Mouse (Mus musculus) cerebellum, adult (tissue): ENCODE data around the gene Fam102b.

Source experiments
- ATAC-seq: cut with Nextera tagmentation; 2 replicates; pipeline ENCODE4 v1.9.2; 2017; ENCODE audit warnings: mild to moderate bottlenecking, moderate library complexity, mixed read lengths; ENCODE audit not compliant: insufficient number of reproducible peaks, low FRiP score, low TSS enrichment

The Fam102b gene

DNA sequence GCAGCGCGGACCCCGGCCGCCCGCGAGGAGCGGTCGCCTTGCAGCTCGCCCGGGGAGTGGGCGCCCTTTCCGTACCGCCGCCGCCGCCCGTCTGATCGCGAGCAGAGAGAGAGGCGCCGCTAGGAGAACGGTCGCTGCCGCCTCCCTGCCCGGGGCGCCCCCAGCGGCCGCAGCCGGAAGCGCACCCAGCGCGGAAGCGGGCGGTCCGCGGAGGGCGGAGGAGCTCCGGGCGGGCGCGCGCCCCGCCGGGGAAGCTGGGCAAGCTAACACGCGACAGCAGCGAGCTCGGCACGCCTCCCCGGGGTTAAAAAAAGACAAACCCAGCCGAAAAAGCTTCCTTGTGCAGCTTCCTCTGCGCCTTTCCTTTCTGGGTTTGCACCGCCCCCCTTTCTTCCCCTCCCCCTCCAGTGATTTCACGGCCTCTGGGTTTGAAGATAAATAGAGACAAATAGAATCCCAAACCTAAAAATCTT lies at the start of gene Fam102b:
TSS of gene Fam102b (minus strand) at position 93 of the 473 bp plus-strand sequence.
- ATAC-seq, result peak; percentile 78

DNA sequence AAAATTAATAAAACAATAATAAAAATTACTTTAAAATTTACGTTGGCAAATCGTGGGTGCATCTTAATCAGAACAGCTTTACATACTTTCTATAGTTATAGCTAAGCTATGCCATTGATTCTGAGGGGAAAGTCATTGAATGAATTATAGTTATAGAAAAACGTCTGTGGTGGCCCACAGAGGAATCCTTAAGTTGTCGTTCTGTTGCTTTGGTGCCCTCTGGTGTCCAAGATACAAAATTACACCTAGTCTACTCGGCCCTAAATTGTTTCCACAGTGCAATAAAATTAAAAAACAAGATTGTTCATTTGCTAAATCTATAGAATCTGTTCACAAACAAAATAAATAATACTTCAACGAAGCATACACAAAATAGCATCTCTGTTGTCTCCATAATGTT lies 35.6 kb upstream of the Fam102b start:
- peak; percentile 52; the same call in 1 of the 2 replicates for ATAC-seq

GRCm38 (mm10) chr3:109062391-109062790 lies 35.0 kb upstream of the Fam102b start:
- ATAC-seq, result no peak

DNA sequence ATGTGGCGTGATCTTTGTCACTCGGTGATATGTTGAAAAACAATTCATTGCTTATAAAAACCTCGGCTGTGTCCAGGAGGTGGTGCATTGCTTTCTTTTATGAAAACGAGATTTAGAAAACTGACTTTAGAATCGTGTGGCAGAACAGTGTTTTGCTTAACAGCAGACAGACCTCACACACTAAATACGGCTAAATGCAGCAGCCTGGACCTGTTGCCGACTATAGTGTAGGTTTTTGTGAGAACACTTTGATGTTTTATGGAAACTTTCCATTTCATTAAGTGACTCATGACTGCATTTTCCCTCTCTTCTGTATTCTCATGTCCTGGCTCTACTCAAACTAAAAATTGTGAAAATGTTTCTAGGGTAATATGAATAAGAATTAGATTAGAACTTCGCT lies 32.5 kb upstream of the Fam102b start:
- ATAC-seq, result no peak

DNA sequence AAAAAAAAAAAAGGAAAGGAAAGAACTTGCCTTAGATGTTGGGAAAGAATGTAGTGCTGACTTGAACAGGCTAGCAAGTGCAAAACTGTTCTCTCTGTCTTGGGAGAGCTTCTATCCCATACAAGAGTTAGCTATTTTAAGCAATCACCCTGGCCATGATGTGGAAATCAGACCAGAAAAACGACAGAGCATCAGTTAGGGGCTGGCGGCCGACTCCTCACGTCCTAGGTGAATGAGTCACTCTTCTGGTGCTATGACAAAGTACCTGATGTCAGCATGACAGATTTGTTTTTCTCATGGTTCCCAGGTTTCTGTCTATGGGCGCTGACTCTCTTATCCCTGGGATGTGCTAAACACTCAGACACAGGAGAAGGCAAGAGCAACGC lies 24.5 kb upstream of the Fam102b start:
- ATAC-seq, result no peak

- ATAC-seq, result no peak
Observed at GRCm38 (mm10) chr3:109051056-109051945, 23.9 kb upstream of the Fam102b start.

GRCm38 (mm10) chr3:109047707-109048283 lies 20.4 kb upstream of the Fam102b start:
- no peak for ATAC-seq

- no peak for ATAC-seq
Observed at GRCm38 (mm10) chr3:109046428-109046827, 19.0 kb upstream of the Fam102b start.

DNA sequence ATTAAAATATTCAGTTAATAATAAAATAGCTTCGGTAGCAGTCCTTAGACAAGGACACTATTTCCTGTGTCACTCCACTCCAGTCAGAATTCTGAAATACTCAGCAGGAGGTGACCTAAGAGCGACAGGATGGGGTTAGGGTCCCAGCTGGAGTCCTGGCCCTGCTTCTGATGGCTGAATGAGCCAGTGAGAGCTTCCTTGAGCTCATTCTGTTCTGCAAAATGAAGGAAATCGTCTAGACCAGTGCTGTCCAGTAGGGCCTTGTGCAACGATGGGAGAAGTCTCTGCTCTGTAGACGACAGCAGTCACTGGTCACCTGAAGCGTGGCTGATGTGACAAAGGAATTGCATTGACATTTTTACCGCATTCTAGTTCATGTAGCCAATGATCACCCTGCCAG lies 16.0 kb upstream of the Fam102b start:
- ATAC-seq, result no peak

DNA sequence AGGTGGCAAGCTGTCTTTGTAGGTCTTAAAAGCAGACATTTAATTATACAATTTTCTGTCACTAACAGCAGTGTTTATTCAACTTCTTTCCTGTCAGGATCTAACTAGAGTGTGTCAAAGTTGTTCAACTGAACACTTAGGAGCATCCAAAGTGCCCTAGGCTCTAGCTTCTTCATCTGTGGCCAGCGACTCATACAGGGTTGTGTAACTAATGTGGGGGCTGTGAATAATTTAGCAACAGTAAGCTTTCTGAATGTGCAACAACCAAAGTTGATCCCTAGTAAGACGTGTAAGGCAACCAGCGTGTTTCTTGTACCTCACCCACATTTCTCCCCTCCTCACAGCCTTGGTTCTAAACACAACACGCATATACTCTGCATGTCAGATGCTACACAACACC lies 13.5 kb upstream of the Fam102b start:
- ATAC-seq, result no peak

DNA sequence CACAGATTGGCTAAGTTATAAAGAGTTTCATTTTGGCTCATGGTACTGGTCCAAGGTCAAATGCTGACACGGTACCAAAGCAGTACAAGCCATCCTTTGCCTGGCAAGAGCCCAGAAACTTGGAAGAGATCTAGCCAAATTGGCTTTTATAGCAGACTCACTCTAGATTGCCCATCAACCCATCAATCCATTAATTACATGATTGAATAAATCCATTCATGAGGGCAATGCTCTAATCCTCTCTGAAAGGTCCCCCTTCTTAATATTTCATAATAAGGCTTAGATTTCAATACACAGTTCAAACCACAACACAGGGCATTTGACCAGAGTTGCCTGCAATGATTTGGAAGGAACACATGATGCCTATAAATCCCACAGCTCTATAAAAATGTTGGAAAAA lies 7.0 kb upstream of the Fam102b start:
- no peak for ATAC-seq

DNA sequence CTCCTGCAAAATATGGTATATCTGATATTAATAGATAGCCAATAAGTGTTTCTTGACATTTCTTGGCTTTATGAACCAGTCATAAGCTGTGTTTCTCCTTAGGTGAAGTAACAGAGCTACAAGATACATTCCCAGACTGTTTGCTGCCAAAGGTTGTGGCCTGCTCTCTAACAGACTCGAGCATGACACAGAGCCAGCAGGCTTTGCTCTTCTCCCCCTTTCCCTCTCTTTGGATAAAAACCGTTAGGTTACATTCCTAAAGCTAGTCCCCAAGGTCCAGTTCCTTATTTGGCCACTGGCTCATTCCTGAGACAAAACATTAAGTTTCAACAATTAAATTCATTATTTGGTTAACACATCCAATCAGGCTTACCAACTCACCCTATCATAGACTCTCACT lies 4.9 kb upstream of the Fam102b start:
- ATAC-seq, result no peak

DNA sequence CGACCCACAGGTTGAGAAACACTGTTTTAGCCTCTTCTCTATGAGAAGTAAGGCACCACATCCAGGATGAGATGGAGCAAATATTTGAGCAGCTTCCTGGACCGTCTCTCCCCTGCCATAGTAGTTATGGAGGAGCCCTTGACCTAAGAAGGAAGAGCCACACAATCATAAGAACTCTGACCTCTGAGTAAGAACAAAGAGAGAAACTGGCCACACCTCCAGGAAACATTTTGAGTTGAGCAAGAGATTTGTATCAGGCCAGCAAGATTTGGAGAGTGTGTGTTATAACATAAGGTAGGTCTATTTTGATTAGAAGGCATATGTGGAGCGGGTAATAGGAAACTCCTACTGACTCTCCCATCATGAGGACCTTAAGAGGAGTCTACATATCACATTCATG lies 4.2 kb upstream of the Fam102b start:
- ATAC-seq, result no peak

DNA sequence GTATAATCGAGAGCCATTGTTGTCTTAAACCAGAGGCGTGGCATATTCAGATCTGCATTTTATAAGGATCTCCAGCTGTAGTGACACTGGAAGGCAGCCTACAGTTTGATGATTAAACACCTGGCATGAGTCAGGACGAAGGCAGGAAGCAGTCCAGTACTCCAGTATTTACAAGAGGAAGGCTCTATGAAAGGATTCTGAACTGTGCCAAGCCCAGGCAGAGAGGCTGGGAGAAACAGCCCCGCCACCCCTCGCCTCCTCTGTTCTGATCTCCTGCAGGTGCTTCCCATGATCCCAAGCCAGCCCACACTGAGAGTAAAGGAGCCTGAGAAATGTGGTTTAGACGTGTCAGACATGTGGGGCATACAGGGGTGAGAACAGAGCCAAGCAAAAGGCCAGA lies 3.4 kb upstream of the Fam102b start:
- ATAC-seq, result no peak

DNA sequence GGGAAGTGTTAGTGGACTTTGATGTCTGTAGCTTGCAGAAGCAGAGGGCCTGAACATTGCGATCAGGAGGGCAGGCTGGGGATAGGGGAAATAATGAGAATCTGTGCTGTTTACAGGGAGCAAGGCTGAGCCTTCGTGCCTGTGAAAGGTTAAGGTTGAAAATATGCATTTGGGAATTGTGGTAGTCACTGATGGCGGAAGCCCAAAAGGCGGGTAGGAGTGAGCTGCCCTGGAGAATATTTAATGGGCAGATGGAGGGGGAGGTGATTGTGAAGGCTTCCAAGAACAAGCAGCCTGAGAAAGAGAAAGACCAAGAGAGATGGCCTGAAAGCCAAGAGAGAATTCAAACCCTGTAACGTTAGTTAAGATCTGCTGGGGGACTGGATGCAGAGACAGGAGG lies 2.3 kb upstream of the Fam102b start:
- ATAC-seq, result no peak

- peak; percentile 33 for ATAC-seq
Observed at GRCm38 (mm10) chr3:109026991-109027470, 376 bp downstream of the Fam102b start.

GRCm38 (mm10) chr3:109026462-109026990 lies 881 bp downstream of the Fam102b start:
- ATAC-seq, result peak; percentile 17; the same call in 1 of the 2 replicates

DNA sequence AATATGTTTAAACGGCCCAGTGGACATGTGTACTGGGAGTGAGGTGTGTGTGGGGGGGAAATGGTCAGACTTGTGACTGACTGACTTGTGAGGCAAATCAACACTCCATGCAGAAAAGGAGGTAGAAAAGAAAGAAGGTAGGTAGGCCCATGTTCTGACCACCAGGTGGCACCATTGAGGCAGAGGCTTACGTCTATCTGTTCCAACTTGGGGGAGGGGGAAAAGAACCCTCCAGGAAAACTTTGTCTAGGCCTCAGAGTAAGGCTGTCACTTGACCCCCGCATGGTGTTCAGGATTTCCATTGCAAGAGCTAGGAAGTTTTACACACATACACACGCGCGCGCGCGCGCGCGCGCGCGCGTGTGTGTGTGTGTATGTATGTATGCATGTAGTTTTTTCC lies 1.8 kb downstream of the Fam102b start:
- ATAC-seq, result peak; percentile 53; the same call in 1 of the 2 replicates

GRCm38 (mm10) chr3:109023066-109023465 lies 4.3 kb downstream of the Fam102b start:
- no peak for ATAC-seq

DNA sequence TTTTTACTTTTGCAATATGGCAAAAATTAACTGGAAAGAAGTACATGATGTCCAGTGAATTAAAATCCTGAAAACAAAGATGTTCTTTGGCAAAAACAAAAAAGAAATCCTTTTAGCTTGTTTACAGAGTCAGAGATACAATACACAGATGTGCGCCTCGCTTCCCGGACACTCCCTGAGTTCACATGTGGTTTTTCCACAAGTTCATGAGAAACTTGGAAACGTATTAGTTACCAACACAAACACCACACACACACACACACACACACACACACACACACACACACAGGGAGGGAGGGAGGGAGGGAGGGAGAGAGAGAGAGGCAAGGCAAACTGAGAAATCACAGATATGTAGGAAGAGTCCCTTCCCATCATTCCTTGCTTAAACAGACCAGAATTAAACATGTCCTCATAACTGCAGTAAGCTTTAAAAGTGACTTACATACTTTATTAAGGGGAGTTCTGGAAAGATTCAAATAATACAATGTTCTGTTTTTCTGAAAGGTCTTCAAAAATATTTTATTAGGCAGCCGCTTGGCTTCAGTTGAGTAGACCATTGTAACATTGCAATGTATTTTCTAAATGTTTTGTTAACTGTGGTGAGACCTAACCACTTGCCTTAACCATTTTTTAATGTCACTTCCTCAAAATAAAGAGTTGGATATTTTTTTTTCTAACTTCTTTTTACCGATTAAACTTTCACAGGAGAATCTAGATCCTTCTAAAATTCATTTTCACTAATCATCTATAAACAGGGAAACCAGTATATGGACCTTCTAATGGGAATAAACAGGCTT lies 5.5 kb downstream of the Fam102b start:
- no peak for ATAC-seq
